Mouse (Mus musculus): ENCODE measurements around the gene Fads1. TPM values are rescaled to one million over a fixed set of nuclear protein-coding genes. Genes with fewer than 3 reads are reported as not detected.

The Fads1 gene
- polyA plus RNA-seq, 1 experiment from 2014 or later = 64.6 TPM

DNA sequence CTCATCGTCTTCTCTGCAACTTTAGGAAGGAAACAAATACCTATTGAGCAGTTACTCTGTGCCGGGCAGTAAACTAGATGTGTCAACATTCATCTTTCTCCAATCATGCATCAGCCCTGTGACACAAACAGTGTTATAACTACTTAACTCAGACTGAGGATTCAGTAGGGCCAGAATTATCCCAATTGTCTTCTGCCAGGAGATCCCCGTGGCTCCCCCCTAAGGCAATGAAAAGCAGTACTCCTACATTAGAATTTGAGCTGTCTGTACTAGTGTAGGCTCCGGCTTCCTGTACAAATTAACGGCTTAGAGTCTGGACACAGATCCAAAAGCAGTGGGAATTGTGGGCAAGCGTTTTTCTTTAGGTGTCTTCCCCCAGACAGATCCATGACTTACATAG, 22.4 kb downstream of the Fads1 start:
- Histone ChIP-seq H3K27me3 (ENCODE audit: control insufficient read depth, insufficient read depth, low read length) (no peaks in the 10 kb centered on the region), H3K4me2 (peak overlapping the region; percentile 82), H3K9me3 (replicated peaks; ENCODE audit: control insufficient read depth, low read length) (no peaks in the 10 kb centered on the region), H3K27ac (ENCODE audit: low read depth, low read length) (no peak overlapping the region), H3K4me3 (ENCODE audit: low read depth, low read length) (peak overlapping the region; percentile 99), H3K9ac (ENCODE audit: low read depth, low read length) (no peak overlapping the region; the same call in 1 of the 2 replicates), H3K36me3 (ENCODE audit: control insufficient read depth, insufficient read depth, low read length) (peaks cover 26% of the 10 kb centered on the region), H3K4me1 (ENCODE audit: control insufficient read depth, insufficient read depth, low read length) (peaks cover 14% of the 10 kb centered on the region)
- ATAC-seq (replicated peaks; ENCODE audit: insufficient number of reproducible peaks, low FRiP score, low TSS enrichment) = no peak
- WGBS (ENCODE audit: insufficient replicate concordance) = 72% methylated on average over 6 of the region's 6 CpGs

DNA sequence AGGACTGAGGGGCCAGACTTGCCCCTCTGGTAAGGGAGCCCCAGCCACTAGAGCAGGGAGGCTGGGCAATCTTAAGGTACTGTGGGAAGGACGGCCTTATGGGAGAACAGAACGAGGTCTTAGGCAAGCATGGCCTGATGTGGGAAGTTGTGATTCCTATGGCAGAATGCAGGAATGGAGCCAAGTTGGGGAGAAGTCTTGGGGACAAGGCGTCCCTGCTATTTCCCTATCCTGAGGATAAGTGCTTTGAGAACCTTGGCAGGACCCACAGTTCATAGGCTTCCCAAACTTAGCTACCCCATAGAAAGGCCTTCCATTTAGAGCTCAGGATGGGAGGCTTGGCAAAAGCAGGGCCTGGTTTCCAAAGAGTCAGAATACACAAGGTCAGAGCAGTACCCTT, 26.2 kb downstream of the Fads1 start:
- H3K27me3 ChIP-seq (ENCODE audit: control insufficient read depth, insufficient read depth, low read length) = no peaks in the 10 kb centered on the region
- WGBS (ENCODE audit: insufficient replicate concordance) = 77% methylated on average over 3 of the region's 3 CpGs
- ATAC-seq (replicated peaks; ENCODE audit: insufficient number of reproducible peaks, low FRiP score, low TSS enrichment) = no peak
- no peaks in the 10 kb centered on the region for H3K9me3 ChIP-seq (replicated peaks; ENCODE audit: control insufficient read depth, low read length)
- no peak overlapping the region for H3K27ac ChIP-seq (ENCODE audit: low read depth, low read length)
- H3K9ac ChIP-seq (ENCODE audit: low read depth, low read length) = no peak overlapping the region
- no peak overlapping the region for H3K4me2 ChIP-seq
- H3K36me3 ChIP-seq (ENCODE audit: control insufficient read depth, insufficient read depth, low read length) = peaks cover 23% of the 10 kb centered on the region
- H3K4me3 ChIP-seq (ENCODE audit: low read depth, low read length) = no peak overlapping the region
- H3K4me1 ChIP-seq (ENCODE audit: control insufficient read depth, insufficient read depth, low read length) = peaks cover 7% of the 10 kb centered on the region

DNA sequence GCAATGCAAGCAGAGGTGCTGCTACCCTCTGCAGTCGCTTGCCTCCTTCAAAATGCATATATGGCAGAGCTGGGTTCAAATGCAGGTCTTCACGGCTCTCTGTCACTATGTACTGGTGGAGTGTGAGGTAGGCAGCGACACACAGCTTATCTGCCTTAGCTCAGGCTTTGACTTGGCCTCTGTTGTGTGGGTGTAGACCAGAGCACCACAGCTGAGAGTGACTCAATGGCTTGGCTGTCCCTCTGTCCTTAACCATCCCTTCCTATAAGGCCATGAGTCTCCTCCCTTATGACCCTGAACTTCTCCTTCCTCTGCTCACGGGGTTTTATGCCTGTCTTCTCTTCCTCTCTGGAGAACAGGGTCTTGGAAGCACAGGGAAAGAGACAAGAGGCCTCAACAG, 28.2 kb downstream of the Fads1 start:
- H3K9ac ChIP-seq (ENCODE audit: low read depth, low read length) = no peak overlapping the region
- H3K4me2 ChIP-seq = no peak overlapping the region
- 74% methylated on average over 4 of the region's 4 CpGs for WGBS (ENCODE audit: insufficient replicate concordance)
- H3K36me3 ChIP-seq (ENCODE audit: control insufficient read depth, insufficient read depth, low read length) = peaks cover 23% of the 10 kb centered on the region
- H3K9me3 ChIP-seq (replicated peaks; ENCODE audit: control insufficient read depth, low read length) = no peaks in the 10 kb centered on the region
- H3K27ac ChIP-seq (ENCODE audit: low read depth, low read length) = no peak overlapping the region
- no peaks in the 10 kb centered on the region for H3K27me3 ChIP-seq (ENCODE audit: control insufficient read depth, insufficient read depth, low read length)
- no peak for ATAC-seq (replicated peaks; ENCODE audit: insufficient number of reproducible peaks, low FRiP score, low TSS enrichment)
- H3K4me1 ChIP-seq (ENCODE audit: control insufficient read depth, insufficient read depth, low read length) = no peaks in the 10 kb centered on the region
- H3K4me3 ChIP-seq (ENCODE audit: low read depth, low read length) = no peak overlapping the region

DNA sequence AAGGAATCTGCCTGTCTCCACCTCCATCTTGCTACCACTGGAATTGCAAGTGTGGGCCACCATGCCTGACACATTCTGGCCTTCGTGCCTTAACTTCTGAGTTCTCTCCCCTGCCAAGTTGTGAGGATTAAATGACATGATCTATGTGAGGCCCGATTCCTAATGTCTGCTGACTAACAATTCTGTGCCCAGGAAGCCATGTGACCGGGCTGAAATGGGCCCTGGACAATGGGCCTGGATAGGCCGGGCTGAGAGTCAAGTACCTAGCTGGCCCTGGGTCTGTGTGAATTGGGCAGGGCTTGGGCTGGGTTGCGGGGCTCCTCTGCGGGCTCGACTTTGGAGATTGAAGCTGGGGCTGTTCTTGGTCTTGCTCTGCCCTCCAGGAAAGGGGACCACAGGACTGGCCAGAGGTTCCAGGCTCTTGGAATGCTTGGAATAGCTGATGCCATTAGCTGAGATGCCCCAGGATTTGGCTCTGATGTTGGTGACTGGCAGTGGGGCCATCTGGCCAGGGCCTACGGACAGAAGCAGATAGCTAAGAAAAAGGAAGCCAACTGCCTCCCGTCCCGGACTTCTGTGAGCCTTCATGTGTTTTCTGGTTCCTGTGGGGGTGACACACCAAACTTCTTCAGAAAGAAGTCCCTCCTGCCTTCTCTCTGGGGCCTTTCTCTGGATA, 31.2 kb downstream of the Fads1 start:
- H3K9me3 ChIP-seq (replicated peaks; ENCODE audit: control insufficient read depth, low read length) = no peaks in the 10 kb centered on the region
- 85% methylated on average over 10 of the region's 10 CpGs for WGBS (ENCODE audit: insufficient replicate concordance)
- peaks cover 14% of the 10 kb centered on the region for H3K36me3 ChIP-seq (ENCODE audit: control insufficient read depth, insufficient read depth, low read length)
- H3K27ac ChIP-seq (ENCODE audit: low read depth, low read length) = no peak overlapping the region
- no peaks in the 10 kb centered on the region for H3K27me3 ChIP-seq (ENCODE audit: control insufficient read depth, insufficient read depth, low read length)
- no peak overlapping the region for H3K4me3 ChIP-seq (ENCODE audit: low read depth, low read length)
- H3K4me1 ChIP-seq (ENCODE audit: control insufficient read depth, insufficient read depth, low read length) = no peaks in the 10 kb centered on the region
- no peak for ATAC-seq (replicated peaks; ENCODE audit: insufficient number of reproducible peaks, low FRiP score, low TSS enrichment)
- no peak overlapping the region for H3K9ac ChIP-seq (ENCODE audit: low read depth, low read length)
- no peak overlapping the region for H3K4me2 ChIP-seq

DNA sequence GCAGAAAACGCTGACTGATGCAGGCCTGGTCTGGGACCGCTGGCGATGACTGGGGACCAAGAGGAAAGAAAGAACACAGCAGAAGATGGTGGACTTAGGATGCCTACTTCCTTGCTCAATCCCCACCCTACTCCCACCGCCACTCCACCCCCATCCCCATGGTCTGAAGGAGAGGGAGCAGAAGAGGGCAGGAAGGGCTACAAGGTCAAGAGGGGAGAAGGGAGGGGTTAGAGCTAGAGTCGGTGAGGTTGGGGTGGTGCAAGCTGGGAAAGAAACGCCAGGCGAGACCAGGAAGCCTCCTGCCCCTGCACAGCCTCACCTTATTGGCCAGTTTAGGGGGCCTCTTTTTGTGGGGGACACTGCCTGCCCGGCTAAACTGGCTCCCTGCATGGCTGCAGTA, 33.4 kb downstream of the Fads1 start:
- ATAC-seq (replicated peaks; ENCODE audit: insufficient number of reproducible peaks, low FRiP score, low TSS enrichment) = no peak
- Histone ChIP-seq H3K9me3 (replicated peaks; ENCODE audit: control insufficient read depth, low read length) (no peaks in the 10 kb centered on the region), H3K9ac (ENCODE audit: low read depth, low read length) (no peak overlapping the region), H3K27ac (ENCODE audit: low read depth, low read length) (no peak overlapping the region), H3K36me3 (ENCODE audit: control insufficient read depth, insufficient read depth, low read length) (peaks cover 4% of the 10 kb centered on the region; the same call in 1 of the 2 replicates), H3K27me3 (ENCODE audit: control insufficient read depth, insufficient read depth, low read length) (no peaks in the 10 kb centered on the region), H3K4me2 (no peak overlapping the region), H3K4me1 (ENCODE audit: control insufficient read depth, insufficient read depth, low read length) (no peaks in the 10 kb centered on the region), H3K4me3 (ENCODE audit: low read depth, low read length) (no peak overlapping the region)
- WGBS (ENCODE audit: insufficient replicate concordance) = 71% methylated on average over 8 of the region's 8 CpGs

DNA sequence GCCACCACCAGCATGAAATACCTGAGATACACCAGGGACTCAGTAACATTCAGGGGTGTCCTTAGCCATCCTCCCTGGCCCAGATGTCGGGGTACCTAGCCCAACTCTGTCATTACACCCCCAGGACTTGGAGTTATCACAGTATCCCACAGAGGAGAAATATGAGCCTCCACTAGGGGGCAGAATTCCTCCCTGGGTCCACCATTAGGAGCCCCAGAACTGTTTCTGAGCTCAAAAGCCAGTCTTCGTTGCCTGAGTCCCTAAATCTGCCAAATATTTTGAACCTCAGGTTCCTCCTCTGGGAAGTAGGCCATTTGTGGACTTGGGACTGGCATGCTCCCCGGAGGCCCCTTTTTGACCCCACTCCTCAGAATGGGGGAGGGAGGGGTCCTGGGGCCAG, 36.4 kb downstream of the Fads1 start:
- Histone ChIP-seq H3K27ac (ENCODE audit: low read depth, low read length) (no peak overlapping the region), H3K4me3 (ENCODE audit: low read depth, low read length) (no peak overlapping the region), H3K4me2 (no peak overlapping the region), H3K9ac (ENCODE audit: low read depth, low read length) (no peak overlapping the region), H3K9me3 (replicated peaks; ENCODE audit: control insufficient read depth, low read length) (no peaks in the 10 kb centered on the region), H3K36me3 (ENCODE audit: control insufficient read depth, insufficient read depth, low read length) (no peaks in the 10 kb centered on the region), H3K27me3 (ENCODE audit: control insufficient read depth, insufficient read depth, low read length) (no peaks in the 10 kb centered on the region), H3K4me1 (ENCODE audit: control insufficient read depth, insufficient read depth, low read length) (peaks cover 7% of the 10 kb centered on the region)
- WGBS (ENCODE audit: insufficient replicate concordance) = 52% methylated on average over 3 of the region's 3 CpGs
- ATAC-seq (replicated peaks; ENCODE audit: insufficient number of reproducible peaks, low FRiP score, low TSS enrichment) = no peak

DNA sequence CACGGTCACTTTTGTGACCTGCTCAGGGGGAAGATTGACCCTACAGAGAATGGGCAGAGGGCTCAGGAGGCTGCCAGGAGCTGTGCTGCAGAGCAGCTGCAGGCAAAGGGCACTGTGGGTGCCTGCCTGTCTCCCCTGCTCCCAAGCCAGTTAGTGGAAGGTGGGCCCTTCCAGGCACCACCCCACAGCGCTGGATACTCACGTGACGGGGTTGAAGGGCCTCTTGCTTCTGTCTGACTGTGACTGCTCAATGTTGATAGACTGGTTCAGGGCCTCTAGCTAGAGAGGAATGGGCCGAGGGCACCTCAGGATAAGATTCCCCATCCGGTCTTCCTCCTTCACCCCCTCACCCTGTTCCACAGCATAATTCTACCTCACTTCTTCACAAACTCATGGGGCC, 36.9 kb downstream of the Fads1 start:
- no peak for ATAC-seq (replicated peaks; ENCODE audit: insufficient number of reproducible peaks, low FRiP score, low TSS enrichment)
- H3K4me2 ChIP-seq = no peak overlapping the region
- no peak overlapping the region for H3K27ac ChIP-seq (ENCODE audit: low read depth, low read length)
- WGBS (ENCODE audit: insufficient replicate concordance) = 71% methylated on average over 6 of the region's 6 CpGs
- no peaks in the 10 kb centered on the region for H3K27me3 ChIP-seq (ENCODE audit: control insufficient read depth, insufficient read depth, low read length)
- H3K4me3 ChIP-seq (ENCODE audit: low read depth, low read length) = no peak overlapping the region
- H3K9ac ChIP-seq (ENCODE audit: low read depth, low read length) = no peak overlapping the region
- H3K4me1 ChIP-seq (ENCODE audit: control insufficient read depth, insufficient read depth, low read length) = peaks cover 10% of the 10 kb centered on the region
- H3K9me3 ChIP-seq (replicated peaks; ENCODE audit: control insufficient read depth, low read length) = no peaks in the 10 kb centered on the region
- H3K36me3 ChIP-seq (ENCODE audit: control insufficient read depth, insufficient read depth, low read length) = no peaks in the 10 kb centered on the region

DNA sequence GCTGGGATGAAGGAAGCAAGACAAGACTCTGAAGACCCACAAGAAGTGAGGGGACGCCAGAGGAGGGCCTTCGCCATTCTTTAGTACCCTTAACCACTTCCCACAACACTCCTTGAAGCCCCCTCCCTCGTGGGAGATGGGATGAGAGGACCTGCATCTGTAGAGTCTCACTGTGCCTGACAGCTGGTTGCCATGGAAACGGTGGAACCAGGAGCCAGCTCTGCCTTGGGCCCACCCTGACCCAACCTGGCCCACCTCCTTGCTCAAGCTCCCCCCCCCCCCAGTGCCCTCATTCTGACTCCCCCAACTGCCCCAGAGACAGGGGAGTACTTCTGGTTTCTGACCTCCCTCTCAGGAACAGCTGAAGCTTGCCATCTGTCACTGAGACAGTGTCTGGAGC, 38.9 kb downstream of the Fads1 start:
- no peak; the same call in 1 of the 2 replicates for ATAC-seq (replicated peaks; ENCODE audit: insufficient number of reproducible peaks, low FRiP score, low TSS enrichment)
- Histone ChIP-seq H3K9ac (ENCODE audit: low read depth, low read length) (no peak overlapping the region), H3K9me3 (replicated peaks; ENCODE audit: control insufficient read depth, low read length) (no peaks in the 10 kb centered on the region), H3K27me3 (ENCODE audit: control insufficient read depth, insufficient read depth, low read length) (no peaks in the 10 kb centered on the region), H3K4me2 (no peak overlapping the region), H3K4me1 (ENCODE audit: control insufficient read depth, insufficient read depth, low read length) (peaks cover 21% of the 10 kb centered on the region), H3K27ac (ENCODE audit: low read depth, low read length) (0 out of 2 replicates have a peak overlapping the region, but pooled peaks have one; percentile 41), H3K36me3 (ENCODE audit: control insufficient read depth, insufficient read depth, low read length) (no peaks in the 10 kb centered on the region), H3K4me3 (ENCODE audit: low read depth, low read length) (no peak overlapping the region)
- WGBS (ENCODE audit: insufficient replicate concordance) = 37% methylated on average over 4 of the region's 4 CpGs

DNA sequence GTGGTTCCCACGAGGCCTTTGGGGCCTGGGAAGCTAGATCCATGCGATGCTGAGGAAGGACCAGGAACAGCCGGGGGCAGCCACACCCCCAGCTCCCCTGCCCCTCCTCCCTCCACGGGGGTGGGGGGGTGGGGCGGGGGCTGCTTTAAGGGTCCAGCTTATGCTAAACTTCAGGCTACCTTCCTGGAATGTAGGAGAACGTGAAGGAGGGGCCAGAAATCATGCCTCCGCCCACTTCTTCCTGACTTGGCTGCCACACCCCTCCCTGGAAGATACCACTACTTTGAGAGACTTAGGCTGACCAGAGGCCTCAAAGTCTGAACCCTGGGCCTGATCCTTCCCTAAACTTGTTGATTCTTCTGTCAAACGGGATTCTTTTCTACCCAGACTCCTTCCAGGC, 40.0 kb downstream of the Fads1 start:
- H3K4me1 ChIP-seq (ENCODE audit: control insufficient read depth, insufficient read depth, low read length) = peaks cover 21% of the 10 kb centered on the region
- H3K9me3 ChIP-seq (replicated peaks; ENCODE audit: control insufficient read depth, low read length) = no peaks in the 10 kb centered on the region
- H3K27me3 ChIP-seq (ENCODE audit: control insufficient read depth, insufficient read depth, low read length) = no peaks in the 10 kb centered on the region
- no peak overlapping the region for H3K4me3 ChIP-seq (ENCODE audit: low read depth, low read length)
- H3K9ac ChIP-seq (ENCODE audit: low read depth, low read length) = no peak overlapping the region
- no peaks in the 10 kb centered on the region for H3K36me3 ChIP-seq (ENCODE audit: control insufficient read depth, insufficient read depth, low read length)
- 26% methylated on average over 8 of the region's 8 CpGs for WGBS (ENCODE audit: insufficient replicate concordance)
- H3K4me2 ChIP-seq = no peak overlapping the region
- 0 out of 2 replicates have a peak, but pooled peaks have one; percentile 8 for ATAC-seq (replicated peaks; ENCODE audit: insufficient number of reproducible peaks, low FRiP score, low TSS enrichment)
- H3K27ac ChIP-seq (ENCODE audit: low read depth, low read length) = peak overlapping the region; percentile 41; the same call in 1 of the 2 replicates
